Mouse (Mus musculus) ovary, postnatal 14 days (tissue): ENCODE measurements at regions not wholly inside any gene's neighbourhood (a gene's known extent, or its start where the extent isn't known, plus 50 kb on each side); places are given as distances from the start of the nearest gene placed in this dataset.
"Not testable (repeated sequence)": the region's sequence is repeated elsewhere in the genome, so short reads cannot be mapped to it uniquely, and the experiment has no call there.

Experiments
- DNase-seq: peaks from one replicate; pipeline ENCODE4 v3.0.0; 2022; ENCODE audit warnings: low spot score

GRCm38 (mm10) chr16:69937514-69938194, 74.1 kb upstream of the Speer2 start:
- DNase-seq = no peak

GRCm38 (mm10) chr16:69943635-69944034, 80.1 kb upstream of the Speer2 start:
- DNase-seq = no peak

GRCm38 (mm10) chr16:69948783-69949182, 85.2 kb upstream of the Speer2 start:
- DNase-seq = no peak

GRCm38 (mm10) chr16:69949339-69949738, 85.8 kb upstream of the Speer2 start:
- DNase-seq = no peak

GRCm38 (mm10) chr16:69951581-69951980, 88.0 kb upstream of the Speer2 start:
- DNase-seq = no peak

- not testable (repeated sequence) for DNase-seq
Observed at GRCm38 (mm10) chr16:69966561-69966960, 103.0 kb upstream of the Speer2 start.

- no peak for DNase-seq
Observed at GRCm38 (mm10) chr16:69979813-69980527, 116.4 kb upstream of the Speer2 start.

GRCm38 (mm10) chr16:69984320-69984719, 120.8 kb upstream of the Speer2 start:
- no peak for DNase-seq

GRCm38 (mm10) chr16:69991907-69992470, 128.4 kb upstream of the Speer2 start:
- DNase-seq = no peak

- DNase-seq = no peak
Observed at GRCm38 (mm10) chr16:69992715-69993114, 129.2 kb upstream of the Speer2 start.

- no peak for DNase-seq
Observed at GRCm38 (mm10) chr16:70006863-70007262, 143.3 kb upstream of the Speer2 start.

- DNase-seq = no peak
Observed at GRCm38 (mm10) chr16:70016980-70017379, 153.4 kb upstream of the Speer2 start.

GRCm38 (mm10) chr16:70019564-70019963, 156.0 kb upstream of the Speer2 start:
- no peak for DNase-seq

- DNase-seq = no peak
Observed at GRCm38 (mm10) chr16:70021436-70021835, 157.9 kb upstream of the Speer2 start.

- DNase-seq = no peak
Observed at GRCm38 (mm10) chr16:70028649-70029048, 165.1 kb upstream of the Speer2 start.

GRCm38 (mm10) chr16:70045547-70045946, 182.0 kb upstream of the Speer2 start:
- DNase-seq = no peak

GRCm38 (mm10) chr16:70046009-70046408, 182.5 kb upstream of the Speer2 start:
- DNase-seq = no peak

- no peak for DNase-seq
Observed at GRCm38 (mm10) chr16:70049850-70050249, 186.3 kb upstream of the Speer2 start.

- DNase-seq = no peak
Observed at GRCm38 (mm10) chr16:70071471-70071870, 207.9 kb upstream of the Speer2 start.

GRCm38 (mm10) chr16:70073740-70074139, 210.2 kb upstream of the Speer2 start:
- no peak for DNase-seq

GRCm38 (mm10) chr16:70079497-70079896, 216.0 kb upstream of the Speer2 start:
- no peak for DNase-seq

- no peak for DNase-seq
Observed at GRCm38 (mm10) chr16:70091291-70091690, 222.5 kb upstream of the Gbe1 start.

GRCm38 (mm10) chr16:70091963-70092362, 221.8 kb upstream of the Gbe1 start:
- DNase-seq = no peak
